8 mouse cellular contexts compared by ENCODE assay signal in genomic region chr19:5423561-5423960, GRCm38 (mm10). TPM values are rescaled to one million over a fixed set of nuclear protein-coding genes. Genes with fewer than 3 reads are reported as not detected.
A peak's percentile ranks its signal among the peaks of the same experiment; 100 is the strongest.
DNase-seq lines count a peak whose midpoint lies in the region; ATAC-seq and TF ChIP-seq lines count a peak whose summit lies in the region.

No protein-coding gene starts in this region.

- peaks cover 40% of the 10 kb centered on the region for H3K36me3 ChIP-seq in kidney, embryonic 14.5 days (ENCODE audit: control insufficient read depth, insufficient read depth, low read length)
- H3K36me3 ChIP-seq in forebrain, postnatal 0 days (ENCODE audit: insufficient read depth) = peaks cover 46% of the 10 kb centered on the region
- H3K36me3 ChIP-seq in liver, embryonic 16.5 days (ENCODE audit: control insufficient read depth, insufficient read depth) = peaks cover 8% of the 10 kb centered on the region; the same call in 1 of the 2 replicates

- peak overlapping the region; percentile 78 for H3K4me2 ChIP-seq in kidney, embryonic 14.5 days (replicated peaks; ENCODE audit: low read depth, low read length)
- peak overlapping the region; percentile 67 for H3K4me2 ChIP-seq in forebrain, postnatal 0 days (ENCODE audit: low read depth)
- peak overlapping the region; percentile 90 for H3K4me2 ChIP-seq in liver, embryonic 16.5 days (ENCODE audit: low read depth, low read length)

- H3K9me3 ChIP-seq in kidney, embryonic 14.5 days (ENCODE audit: control insufficient read depth, low read length) = no peaks in the 10 kb centered on the region
- no peaks in the 10 kb centered on the region for H3K9me3 ChIP-seq in forebrain, postnatal 0 days (ENCODE audit: low read length)
- no peaks in the 10 kb centered on the region for H3K9me3 ChIP-seq in liver, embryonic 16.5 days (replicated peaks; ENCODE audit: control insufficient read depth, low read length)

- no peak for TF ChIP-seq CTCF in forebrain, postnatal 0 days (IDR thresholded peaks at IDR 0.05; ENCODE audit: low read depth)

- 60% methylated on average over 12 of the region's 12 CpGs for WGBS in kidney, embryonic 14.5 days
- 61% methylated on average over 12 of the region's 12 CpGs for WGBS in forebrain, postnatal 0 days
- 61% methylated on average over 12 of the region's 12 CpGs for WGBS in liver, embryonic 16.5 days (ENCODE audit: insufficient replicate concordance)

- peaks cover 25% of the 10 kb centered on the region for H3K4me1 ChIP-seq in kidney, embryonic 14.5 days (ENCODE audit: control insufficient read depth, insufficient read depth, low read length)
- peaks cover 17% of the 10 kb centered on the region for H3K4me1 ChIP-seq in brown adipose tissue, adult 24 weeks (ENCODE audit: control insufficient read depth, insufficient read depth, insufficient read length, low read length)
- peaks cover 8% of the 10 kb centered on the region; the same call in 1 of the 2 replicates for H3K4me1 ChIP-seq in forebrain, postnatal 0 days (ENCODE audit: insufficient read depth)
- H3K4me1 ChIP-seq in liver, embryonic 16.5 days (ENCODE audit: control insufficient read depth, low read depth, low read length) = peaks cover 23% of the 10 kb centered on the region

- H3K27ac ChIP-seq in kidney, embryonic 14.5 days (ENCODE audit: low read depth, low read length) = peak overlapping the region; percentile 83; the same call in 1 of the 2 replicates
- H3K27ac ChIP-seq in brown adipose tissue, adult 24 weeks (replicated peaks; ENCODE audit: low read depth, low read length) = no peak overlapping the region
- H3K27ac ChIP-seq in forebrain, postnatal 0 days (ENCODE audit: low read depth, low read length) = no peak overlapping the region
- peak overlapping the region; percentile 90 for H3K27ac ChIP-seq in liver, embryonic 16.5 days (ENCODE audit: low read length)

- H3K9ac ChIP-seq in kidney, embryonic 14.5 days (ENCODE audit: low read depth, low read length) = peak overlapping the region; percentile 97; the same call in 1 of the 2 replicates
- H3K9ac ChIP-seq in forebrain, postnatal 0 days = peak overlapping the region; percentile 83
- H3K9ac ChIP-seq in liver, embryonic 16.5 days (ENCODE audit: low read depth, low read length) = peak overlapping the region; percentile 82

- H3K4me3 ChIP-seq in kidney, embryonic 14.5 days (ENCODE audit: low read length) = peak overlapping the region; percentile 93
- peak overlapping the region; percentile 76 for H3K4me3 ChIP-seq in brown adipose tissue, adult 24 weeks (ENCODE audit: insufficient read depth, low read depth, low read length)
- H3K4me3 ChIP-seq in forebrain, postnatal 0 days (ENCODE audit: low read depth, low read length) = peak overlapping the region; percentile 58
- peak overlapping the region; percentile 88 for H3K4me3 ChIP-seq in liver, embryonic 16.5 days (ENCODE audit: low read depth, low read length)

- no peak for DNase-seq in kidney, adult 11 months
- no peak for DNase-seq in forebrain, postnatal 0 days
- DNase-seq in left cerebral cortex, adult 8-10 months (ENCODE audit: low spot score in 2 of 2) = no peak
- no peak for DNase-seq in urinary bladder, postnatal 14 days (ENCODE audit: low spot score)
- no peak for DNase-seq in gastrocnemius, postnatal 4 days (ENCODE audit: low spot score in 2 of 2)

- no peaks in the 10 kb centered on the region for H3K27me3 ChIP-seq in kidney, embryonic 14.5 days (ENCODE audit: control insufficient read depth, insufficient read depth, low read length)
- H3K27me3 ChIP-seq in forebrain, postnatal 0 days (ENCODE audit: insufficient read depth, low read length) = no peaks in the 10 kb centered on the region
- H3K27me3 ChIP-seq in liver, embryonic 16.5 days (ENCODE audit: control insufficient read depth, insufficient read depth, low read depth, low read length) = no peaks in the 10 kb centered on the region

- ATAC-seq in kidney, embryonic 14.5 days (ENCODE audit: low FRiP score, low TSS enrichment) = no peak
- no peak for ATAC-seq in forebrain, postnatal 0 days
- ATAC-seq in liver, embryonic 16.5 days (ENCODE audit: low read depth) = no peak

RNA-seq across cellular contexts. Expression of gene Drap1, which starts 1.2 kb away (rescaled TPM):
- 191 and 248 TPM in 2 replicates for polyA plus RNA-seq in kidney, embryonic 14.5 days (2014; fragmentation: Nextera tagmentation; extraction: Ambion mirVana)
- 293 and 410 TPM in 2 replicates for polyA plus RNA-seq in brown adipose tissue, adult 24 weeks (2012; ENCODE audit: insufficient read depth, insufficient read length, missing spikeins)
- 171 and 202 TPM in 2 replicates for total RNA-seq in forebrain, postnatal 0 days (2014; rRNA removed)
- 353 and 391 TPM in 2 replicates for polyA plus RNA-seq in forebrain, postnatal 0 days (2015; fragmentation: Nextera tagmentation; extraction: Ambion mirVana)
- polyA plus RNA-seq in liver, embryonic 16.5 days (2015; fragmentation: Nextera tagmentation; extraction: Ambion mirVana) = 61.4 and 64.5 TPM in 2 replicates
- total RNA-seq in left cerebral cortex, adult 8-10 months (2022) = 100 to 1,000 TPM; 253 to 272 (median 266) TPM
- 100 to 1,000 TPM; 344 to 358 TPM for total RNA-seq in gastrocnemius, postnatal 4 days (2021)

RNA-seq across cellular contexts. Expression of gene AI837181, which starts 1.4 kb away (rescaled TPM):
- 39.0 and 40.8 TPM in 2 replicates for polyA plus RNA-seq in kidney, embryonic 14.5 days (2014; fragmentation: Nextera tagmentation; extraction: Ambion mirVana)
- polyA plus RNA-seq in brown adipose tissue, adult 24 weeks (2012; ENCODE audit: insufficient read depth, insufficient read length, missing spikeins) = 23.8 and 27.1 TPM in 2 replicates
- total RNA-seq in forebrain, postnatal 0 days (2014; rRNA removed) = 56.6 and 59.5 TPM in 2 replicates
- polyA plus RNA-seq in forebrain, postnatal 0 days (2015; fragmentation: Nextera tagmentation; extraction: Ambion mirVana) = 72.5 and 72.7 TPM in 2 replicates
- polyA plus RNA-seq in liver, embryonic 16.5 days (2015; fragmentation: Nextera tagmentation; extraction: Ambion mirVana) = 6.1 and 7.1 TPM in 2 replicates
- 10 to 100 TPM; 70.4 to 79.1 (median 75.0) TPM for total RNA-seq in left cerebral cortex, adult 8-10 months (2022)
- total RNA-seq in gastrocnemius, postnatal 4 days (2021) = 10 to 100 TPM; 52.0 to 55.7 TPM

RNA-seq across cellular contexts. Expression of gene Tsga10ip, which starts 21.2 kb away (rescaled TPM):
- 0.16 and 0.35 TPM in 2 replicates for polyA plus RNA-seq in kidney, embryonic 14.5 days (2014; fragmentation: Nextera tagmentation; extraction: Ambion mirVana)
- polyA plus RNA-seq in brown adipose tissue, adult 24 weeks (2012; ENCODE audit: insufficient read depth, insufficient read length, missing spikeins) = not detected in 2 replicates
- 0.43 TPM in 1 of 2 replicates, not detected in the other for total RNA-seq in forebrain, postnatal 0 days (2014; rRNA removed)
- 0.08 and 0.13 TPM in 2 replicates for polyA plus RNA-seq in forebrain, postnatal 0 days (2015; fragmentation: Nextera tagmentation; extraction: Ambion mirVana)
- polyA plus RNA-seq in liver, embryonic 16.5 days (2015; fragmentation: Nextera tagmentation; extraction: Ambion mirVana) = 0.05 and 0.26 TPM in 2 replicates
- total RNA-seq in left cerebral cortex, adult 8-10 months (2022) = not detected
- not detected for total RNA-seq in gastrocnemius, postnatal 4 days (2021)

RNA-seq across cellular contexts. Expression of gene Fosl1, which starts 23.8 kb away (rescaled TPM):
- not detected in 2 replicates for polyA plus RNA-seq in kidney, embryonic 14.5 days (2014; fragmentation: Nextera tagmentation; extraction: Ambion mirVana)
- polyA plus RNA-seq in brown adipose tissue, adult 24 weeks (2012; ENCODE audit: insufficient read depth, insufficient read length, missing spikeins) = not detected in 2 replicates
- total RNA-seq in forebrain, postnatal 0 days (2014; rRNA removed) = 0.19 TPM in 1 of 2 replicates, not detected in the other
- polyA plus RNA-seq in forebrain, postnatal 0 days (2015; fragmentation: Nextera tagmentation; extraction: Ambion mirVana) = not detected in 2 replicates
- polyA plus RNA-seq in liver, embryonic 16.5 days (2015; fragmentation: Nextera tagmentation; extraction: Ambion mirVana) = not detected in 2 replicates
- not detected for total RNA-seq in left cerebral cortex, adult 8-10 months (2022)
- not detected for total RNA-seq in gastrocnemius, postnatal 4 days (2021)

RNA-seq across cellular contexts. Expression of gene Ccdc85b, which starts 34.1 kb away (rescaled TPM):
- polyA plus RNA-seq in kidney, embryonic 14.5 days (2014; fragmentation: Nextera tagmentation; extraction: Ambion mirVana) = 8.5 and 11.3 TPM in 2 replicates
- 2.2 and 6.5 TPM in 2 replicates for polyA plus RNA-seq in brown adipose tissue, adult 24 weeks (2012; ENCODE audit: insufficient read depth, insufficient read length, missing spikeins)
- total RNA-seq in forebrain, postnatal 0 days (2014; rRNA removed) = 19.3 and 21.2 TPM in 2 replicates
- polyA plus RNA-seq in forebrain, postnatal 0 days (2015; fragmentation: Nextera tagmentation; extraction: Ambion mirVana) = 15.3 and 16.2 TPM in 2 replicates
- polyA plus RNA-seq in liver, embryonic 16.5 days (2015; fragmentation: Nextera tagmentation; extraction: Ambion mirVana) = 0.86 and 0.97 TPM in 2 replicates
- total RNA-seq in left cerebral cortex, adult 8-10 months (2022) = 10 to 100 TPM; 26.2 to 30.7 (median 29.4) TPM
- 1 to 10 TPM; 8.0 to 8.4 TPM for total RNA-seq in gastrocnemius, postnatal 4 days (2021)

Comparison
In these comparisons a context has a peak if more than half of its experiments do, and no peak if none do; other contexts are left out.
1. H3K27ac ChIP-seq: peak in kidney, embryonic 14.5 days (single experiment) and liver, embryonic 16.5 days (single experiment); none in brown adipose tissue, adult 24 weeks (single experiment) and forebrain, postnatal 0 days (single experiment).
2. Peak in every context shown above with its lines, with median percentiles within 50 percentile points of each other: H3K4me2 ChIP-seq, H3K4me3 ChIP-seq and H3K9ac ChIP-seq.